ENCODE assay signal across 17 mouse cellular contexts in genomic region chr4:105437141-105437540, GRCm38 (mm10).
DNase-seq lines count a peak whose midpoint lies in the region; ATAC-seq and TF ChIP-seq lines count a peak whose summit lies in the region.
"Had no signal": no experiment of that assay in that cellular context is flagged by ENCODE, and none has a peak within 500 bp of the region (broad histone marks: within the 10 kb centered on the region; RNA-seq: fewer than 3 reads in every experiment).

No protein-coding gene starts in this region.

- TF ChIP-seq EP300 in heart, postnatal 0 days (IDR thresholded peaks at IDR 0.05; ENCODE audit: low read depth): no peak
- no peak for TF ChIP-seq EP300 in heart, adult 2 months (IDR thresholded peaks at IDR 0.05; ENCODE audit: insufficient read depth, low read depth, low read length)

- no peak overlapping the region for H3K4me2 ChIP-seq in heart, postnatal 0 days (ENCODE audit: low read depth, low read length)
- H3K4me2 ChIP-seq in midbrain, postnatal 0 days (ENCODE audit: low read depth, low read length, poor library complexity, severe bottlenecking): no peak overlapping the region
- H3K4me2 ChIP-seq in midbrain, embryonic 16.5 days (ENCODE audit: low read length): no peak overlapping the region
- H3K4me2 ChIP-seq: embryonic facial prominence, embryonic 12.5 days; hindbrain, embryonic 13.5 days had no signal

- no peaks in the 10 kb centered on the region for H3K79me2 ChIP-seq in heart, adult 2 months (replicated peaks; ENCODE audit: control insufficient read depth, insufficient read depth, low read length)

- 25% methylated on average over 5 of the region's 5 CpGs for WGBS in heart, postnatal 0 days
- 51% methylated on average over 5 of the region's 5 CpGs for WGBS in heart, adult 2 months
- 69% methylated on average over 5 of the region's 5 CpGs for WGBS in midbrain, postnatal 0 days
- WGBS in midbrain, embryonic 16.5 days: 71% methylated on average over 5 of the region's 5 CpGs

- no peak overlapping the region for H3K27ac ChIP-seq in heart, postnatal 0 days (ENCODE audit: low read depth)
- H3K27ac ChIP-seq in heart, adult 2 months: no peak overlapping the region
- no peak overlapping the region for H3K27ac ChIP-seq in midbrain, postnatal 0 days (ENCODE audit: low read depth, low read length)
- H3K27ac ChIP-seq in midbrain, embryonic 16.5 days (ENCODE audit: low read length): no peak overlapping the region
- H3K27ac ChIP-seq: embryonic facial prominence, embryonic 12.5 days; hindbrain, embryonic 13.5 days had no signal

- H3K9me3 ChIP-seq in heart, postnatal 0 days (replicated peaks; ENCODE audit: control insufficient read depth, low read length): peaks cover 4% of the 10 kb centered on the region; the same call in 1 of the 2 replicates
- H3K9me3 ChIP-seq in midbrain, postnatal 0 days (ENCODE audit: low read length): no peaks in the 10 kb centered on the region
- H3K9me3 ChIP-seq in midbrain, embryonic 16.5 days (replicated peaks; ENCODE audit: control insufficient read depth, low read length, poor library complexity, severe bottlenecking): no peaks in the 10 kb centered on the region; the same call in 1 of the 2 replicates
- H3K9me3 ChIP-seq: embryonic facial prominence, embryonic 12.5 days; hindbrain, embryonic 13.5 days had no signal

- H3K9ac ChIP-seq in heart, postnatal 0 days (replicated peaks; ENCODE audit: low read depth, low read length): no peak overlapping the region
- H3K9ac ChIP-seq in heart, adult 2 months (ENCODE audit: low read depth, low read length): no peak overlapping the region
- H3K9ac ChIP-seq in midbrain, postnatal 0 days (replicated peaks; ENCODE audit: low read length, poor library complexity, severe bottlenecking): no peak overlapping the region
- no peak overlapping the region for H3K9ac ChIP-seq in midbrain, embryonic 16.5 days (ENCODE audit: low read depth, low read length)
- H3K9ac ChIP-seq: embryonic facial prominence, embryonic 12.5 days; forebrain, postnatal 0 days; hindbrain, embryonic 13.5 days had no signal

- TF ChIP-seq CTCF in heart, postnatal 0 days (IDR thresholded peaks at IDR 0.05; ENCODE audit: low read depth): no peak
- no peak for TF ChIP-seq CTCF in heart, adult 2 months (IDR thresholded peaks at IDR 0.05)
- TF ChIP-seq CTCF in midbrain, postnatal 0 days (IDR thresholded peaks at IDR 0.05): no peak

- H3K27me3 ChIP-seq in heart, postnatal 0 days (ENCODE audit: control insufficient read depth, insufficient read depth, low read length): no peaks in the 10 kb centered on the region
- H3K27me3 ChIP-seq in heart, adult 2 months (ENCODE audit: control insufficient read depth, insufficient read depth, low read length): no peaks in the 10 kb centered on the region
- H3K27me3 ChIP-seq in midbrain, postnatal 0 days (ENCODE audit: insufficient read depth, low read length): no peaks in the 10 kb centered on the region
- no peaks in the 10 kb centered on the region for H3K27me3 ChIP-seq in midbrain, embryonic 16.5 days (ENCODE audit: control insufficient read depth, insufficient read depth, low read depth, low read length)
- H3K27me3 ChIP-seq: embryonic facial prominence, embryonic 12.5 days; hindbrain, embryonic 13.5 days had no signal

- H3K36me3 ChIP-seq in heart, postnatal 0 days (replicated peaks; ENCODE audit: control insufficient read depth, insufficient read depth, low read length): no peaks in the 10 kb centered on the region
- H3K36me3 ChIP-seq in heart, adult 2 months (ENCODE audit: control insufficient read depth, insufficient read depth, low read length): no peaks in the 10 kb centered on the region
- H3K36me3 ChIP-seq in midbrain, postnatal 0 days (ENCODE audit: insufficient read depth, low read length): no peaks in the 10 kb centered on the region
- H3K36me3 ChIP-seq in midbrain, embryonic 16.5 days (ENCODE audit: control insufficient read depth, insufficient read depth, low read length): no peaks in the 10 kb centered on the region
- H3K36me3 ChIP-seq: embryonic facial prominence, embryonic 12.5 days; hindbrain, embryonic 13.5 days had no signal

- TF ChIP-seq POLR2A in heart, adult 2 months (IDR thresholded peaks at IDR 0.05; ENCODE audit: insufficient read depth, low read depth, low read length): no peak

- DNase-seq in heart, postnatal 0 days (ENCODE audit: low spot score): peak; percentile 49
- no peak for DNase-seq in heart, adult 2 months
- DNase-seq in left cerebral cortex, postnatal 4 days: peak; percentile 15
- DNase-seq in left cerebral cortex, adult 9 months (ENCODE audit: low spot score in 2 of 2): no peak
- DNase-seq in midbrain, postnatal 0 days (ENCODE audit: low spot score): peak; percentile 40
- no peak for DNase-seq in cerebellum, adult 11-12 months
- DNase-seq: adrenal gland, adult 2 months; adrenal gland, postnatal 25 days; cerebellum, adult 11 months; cerebellum, adult 9-10 months; cerebellum, postnatal 25 days; forebrain, postnatal 0 days; gastrocnemius, postnatal 14 days had no signal

- intact Hi-C loops in heart, adult 2 months (cut with DNase I): no loop called here
- intact Hi-C loops in left cerebral cortex, postnatal 4 days (cut with DNase I): no loop called here

- H3K4me3 ChIP-seq in heart, postnatal 0 days (ENCODE audit: low read depth, low read length): no peak overlapping the region
- no peak overlapping the region for H3K4me3 ChIP-seq in heart, adult 2 months
- no peak overlapping the region for H3K4me3 ChIP-seq in midbrain, postnatal 0 days (ENCODE audit: low read depth, low read length)
- no peak overlapping the region for H3K4me3 ChIP-seq in midbrain, embryonic 16.5 days (ENCODE audit: low read depth, low read length)
- H3K4me3 ChIP-seq: embryonic facial prominence, embryonic 12.5 days; hindbrain, embryonic 13.5 days had no signal

- H3K4me1 ChIP-seq in heart, postnatal 0 days (ENCODE audit: control insufficient read depth, insufficient read depth): peaks cover 15% of the 10 kb centered on the region; the same call in 1 of the 2 replicates
- peaks cover 2% of the 10 kb centered on the region; the same call in 1 of the 2 replicates for H3K4me1 ChIP-seq in heart, adult 2 months (ENCODE audit: control insufficient read depth, insufficient read depth, low read length)
- H3K4me1 ChIP-seq in midbrain, postnatal 0 days (ENCODE audit: insufficient read depth, low read length): no peaks in the 10 kb centered on the region
- H3K4me1 ChIP-seq in midbrain, embryonic 16.5 days (ENCODE audit: control insufficient read depth, insufficient read depth, low read length): no peaks in the 10 kb centered on the region
- H3K4me1 ChIP-seq: embryonic facial prominence, embryonic 12.5 days; hindbrain, embryonic 13.5 days had no signal

- ATAC-seq in heart, postnatal 0 days (ENCODE audit: insufficient read depth, low read depth): no peak
- no peak for ATAC-seq in midbrain, postnatal 0 days (ENCODE audit: low FRiP score)
- no peak for ATAC-seq in midbrain, embryonic 16.5 days
- ATAC-seq: forebrain, postnatal 0 days; intestine, embryonic 16.5 days had no signal

Comparison
In these comparisons a context has a peak if more than half of its experiments do, and no peak if none do; other contexts are left out.
1. DNase-seq: peak in heart, postnatal 0 days (single experiment), left cerebral cortex, postnatal 4 days (single experiment) and midbrain, postnatal 0 days (single experiment); none in heart, adult 2 months (0 of 2), left cerebral cortex, adult 9 months (0 of 2) and cerebellum, adult 11-12 months (single experiment).